Comparison of ENCODE assay signal across 8 mouse cellular contexts in the genomic region with DNA sequence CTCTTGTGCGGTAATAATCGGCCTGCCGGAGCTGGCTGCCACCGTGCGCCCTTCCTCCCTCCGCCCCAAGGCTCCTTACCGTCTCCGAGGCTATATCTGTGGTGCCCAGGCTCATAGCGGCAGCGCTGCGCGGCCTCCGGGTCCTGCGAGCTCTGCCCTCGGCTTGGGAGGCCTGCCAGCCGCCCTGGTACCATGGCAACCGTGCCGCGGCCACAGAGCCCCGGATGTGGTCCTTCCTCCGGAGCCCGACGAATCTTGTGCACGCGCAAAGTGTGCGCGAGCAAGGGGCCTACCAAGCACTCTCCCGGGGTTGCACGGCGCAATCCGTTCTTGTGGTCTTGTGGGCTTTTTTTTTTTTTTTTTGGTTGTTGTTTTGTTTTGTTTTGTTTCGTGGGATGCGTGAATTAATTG. TPM values are rescaled to one million over a fixed set of nuclear protein-coding genes. Genes with fewer than 3 reads are reported as not detected.
DNase-seq lines count a peak whose midpoint lies in the region; ATAC-seq and TF ChIP-seq lines count a peak whose summit lies in the region.

A gene (minus strand): TSS at position 276 of the 411 bp plus-strand sequence.

- intact Hi-C loops in left cerebral cortex, postnatal 10 days (cut with DNase I), result no loop called here

- H3K4me1 ChIP-seq in cortical plate, adult 2 months (ENCODE audit: control insufficient read depth, insufficient read depth, low read length), result peaks cover 6% of the 10 kb centered on the region

- peak within 1 kb of the TSS; percentile 94 for H3K4me3 ChIP-seq in cortical plate, adult 2 months (ENCODE audit: insufficient read depth, low read length)

- peak within 1 kb of the TSS; percentile 81 for H3K27ac ChIP-seq in cortical plate, adult 2 months (ENCODE audit: insufficient read depth, low read length)

- peak; percentile 55 for ATAC-seq in activated CD4-positive, CD25-positive, alpha-beta regulatory T cell, adult 4 months
- ATAC-seq in megakaryocyte-erythroid progenitor cell, adult 5-6 weeks (replicated peaks; ENCODE audit: low FRiP score, low TSS enrichment, poor library complexity, severe bottlenecking), result peak; percentile 65

- TF ChIP-seq CTCF in cortical plate, adult 2 months (IDR thresholded peaks at IDR 0.05; ENCODE audit: extremely low read depth, insufficient read depth, low read length), result no peak

- TF ChIP-seq POLR2A in cortical plate, adult 2 months (IDR thresholded peaks at IDR 0.05; ENCODE audit: extremely low read depth, insufficient read depth, low read length), result peak; percentile 57

- peak; percentile 97 for DNase-seq in gastrocnemius, postnatal 10 days
- peak; percentile 95 for DNase-seq in induced T-regulatory cell, adult 2 months (ENCODE audit: low read depth)
- peak; percentile 93 to 97 for DNase-seq in left cerebral cortex, postnatal 10 days (ENCODE audit: extremely low spot score in 1 of 2, low spot score in 2 of 2)
- peak; percentile 97 for DNase-seq in right cerebral cortex, postnatal 25 days
- DNase-seq in urinary bladder, postnatal 4 days (ENCODE audit: low spot score in 2 of 2), result peak; percentile 93 to 96

RNA-seq across cellular contexts. Expression of the gene that starts here (rescaled TPM):
- polyA plus RNA-seq in activated CD4-positive, CD25-positive, alpha-beta regulatory T cell, adult 4 months (2017; shearing (Covaris generic)), result 10 to 100 TPM; 16.8 to 21.2 TPM
- 57.9 and 60.6 TPM in 2 replicates for polyA plus RNA-seq in cortical plate, adult 2 months (2012; rRNA removed)
- total RNA-seq in gastrocnemius, postnatal 10 days (2021), result 1 to 10 TPM; 8.3 to 9.0 TPM
- 10 to 100 TPM; 50.8 to 60.9 TPM for total RNA-seq in left cerebral cortex, postnatal 10 days (2021)
- 23.0 and 24.6 TPM in 2 replicates for total RNA-seq in megakaryocyte-erythroid progenitor cell, adult 5-6 weeks (2014; fragmentation: Nextera tagmentation)
- total RNA-seq in megakaryocyte-erythroid progenitor cell, adult 5-6 weeks (2017), result 5.6 and 13.0 TPM in 2 replicates

Comparison
In these comparisons a context has a peak if more than half of its experiments do, and no peak if none do; other contexts are left out.
1. Peak in every context shown above with its lines: DNase-seq, ATAC-seq, H3K4me3 ChIP-seq and H3K27ac ChIP-seq.